Mouse (Mus musculus) T-helper 2 cell (primary cell): ENCODE measurements around the gene Wdr4.

ENCODE experiments used
- in situ Hi-C: fragments of 300-600 bp; cut with MboI, MseI; formaldehyde crosslinking; loops from one replicate; pipeline ENCODE4 v1.15.1; 2025; ENCODE audit warnings: high pct_unique_total_duplicates

The Wdr4 gene

GRCm38 (mm10) chr17:31448519-31448918, 71.3 kb downstream of the Wdr4 start:
- in situ Hi-C loops, result no loop called here

GRCm38 (mm10) chr17:31447766-31448165, 72.0 kb downstream of the Wdr4 start:
- in situ Hi-C loops, result no loop called here

GRCm38 (mm10) chr17:31445061-31445731, 74.6 kb downstream of the Wdr4 start:
- in situ Hi-C loops, result no loop called here
